Mouse (Mus musculus) lung, postnatal 36 days (tissue): ENCODE results near the gene Grcc10.

Experiments used
- DNase-seq: peaks from one replicate; pipeline ENCODE4 v3.0.0; 2022; ENCODE audit warnings: mixed read lengths

Gene Grcc10

GRCm38 (mm10) chr6:124699366-124699765 is 41.8 kb downstream of the Grcc10 start:
- DNase-seq = no peak

GRCm38 (mm10) chr6:124698751-124699150 is 42.4 kb downstream of the Grcc10 start:
- no peak for DNase-seq

- DNase-seq = no peak
Observed at GRCm38 (mm10) chr6:124696441-124697150, 44.6 kb downstream of the Grcc10 start.

GRCm38 (mm10) chr6:124694166-124694955 is 46.8 kb downstream of the Grcc10 start:
- DNase-seq = peak; percentile 92

- DNase-seq = no peak
Observed at GRCm38 (mm10) chr6:124693243-124693981, 47.8 kb downstream of the Grcc10 start.

- DNase-seq = no peak
Observed at GRCm38 (mm10) chr6:124690517-124690916, 50.7 kb downstream of the Grcc10 start.
